ENCODE assay signal across 13 mouse cellular contexts in genomic region chr11:100402240-100402639, GRCm38 (mm10). TPM values are rescaled to one million over a fixed set of nuclear protein-coding genes. Genes with fewer than 3 reads are reported as not detected.
DNase-seq lines count a peak whose midpoint lies in the region; ATAC-seq and TF ChIP-seq lines count a peak whose summit lies in the region.
"Had no signal": no experiment of that assay in that cellular context is flagged by ENCODE, and none has a peak within 500 bp of the region (broad histone marks: within the 10 kb centered on the region; RNA-seq: fewer than 3 reads in every experiment).

No protein-coding gene starts in this region.

- H3K9ac ChIP-seq in intestine, postnatal 0 days (ENCODE audit: low read depth, low read length): peak overlapping the region; percentile 12

- H3K9me3 ChIP-seq in E14TG2a.4 (ENCODE audit: low read length): no peaks in the 10 kb centered on the region
- H3K9me3 ChIP-seq in intestine, postnatal 0 days (ENCODE audit: control insufficient read depth): no peaks in the 10 kb centered on the region
- no peaks in the 10 kb centered on the region for H3K9me3 ChIP-seq in forebrain, embryonic 10.5 days

- H3K4me2 ChIP-seq in intestine, postnatal 0 days (replicated peaks; ENCODE audit: low read depth): no peak overlapping the region

- 31% methylated on average over 6 of the region's 6 CpGs for WGBS in intestine, postnatal 0 days
- WGBS in forebrain, embryonic 10.5 days: 52% methylated on average over 6 of the region's 6 CpGs

- peak; percentile 55 for DNase-seq in cerebellum, adult 9-11 months
- no peak for DNase-seq in cerebellum, adult 11 months
- peak; percentile 76 to 82 for DNase-seq in heart, adult 9 months (ENCODE audit: low spot score in 2 of 2)
- no peak for DNase-seq in forebrain, embryonic 10.5 days (ENCODE audit: extremely low spot score, low spot score)
- no peak for DNase-seq in natural killer cell, adult 2 months (ENCODE audit: low spot score in 2 of 2)
- DNase-seq: gastrocnemius, postnatal 14 days; right cerebral cortex, adult 18-20 months; thymus, adult 18-20 months had no signal

- TF ChIP-seq CTCF in E14TG2a.4 (conservative IDR thresholded peaks at IDR 0.05; ENCODE audit: low read length): no peak
- no peak for TF ChIP-seq CTCF in intestine, postnatal 0 days (IDR thresholded peaks at IDR 0.05; ENCODE audit: low read depth)

- peaks cover 65% of the 10 kb centered on the region for H3K4me1 ChIP-seq in E14TG2a.4 (replicated peaks; ENCODE audit: low read depth, low read length)
- H3K4me1 ChIP-seq in intestine, postnatal 0 days (replicated peaks; ENCODE audit: control insufficient read depth, insufficient read depth, low read length): peaks cover 28% of the 10 kb centered on the region
- peaks cover 26% of the 10 kb centered on the region for H3K4me1 ChIP-seq in forebrain, embryonic 10.5 days

- ATAC-seq in intestine, postnatal 0 days: no peak
- ATAC-seq in granulocyte monocyte progenitor cell, adult 5-6 weeks (replicated peaks; ENCODE audit: poor library complexity, severe bottlenecking): no peak
- ATAC-seq: midbrain, embryonic 16.5 days had no signal

- H3K27ac ChIP-seq in intestine, postnatal 0 days (ENCODE audit: low read depth, low read length): peak overlapping the region; percentile 35; the same call in 1 of the 2 replicates
- H3K27ac ChIP-seq in forebrain, embryonic 10.5 days: no peak overlapping the region
- H3K27ac ChIP-seq: kidney, postnatal 0 days had no signal

- H3K36me3 ChIP-seq in E14TG2a.4 (ENCODE audit: insufficient read depth, low read length): peaks cover 3% of the 10 kb centered on the region
- no peaks in the 10 kb centered on the region for H3K36me3 ChIP-seq in intestine, postnatal 0 days (ENCODE audit: control insufficient read depth, insufficient read depth)
- H3K36me3 ChIP-seq in forebrain, embryonic 10.5 days (replicated peaks): no peaks in the 10 kb centered on the region

- no peaks in the 10 kb centered on the region for H3K27me3 ChIP-seq in E14TG2a.4 (ENCODE audit: insufficient read depth, low read length)
- H3K27me3 ChIP-seq in intestine, postnatal 0 days (replicated peaks; ENCODE audit: control insufficient read depth, insufficient read depth, low read length): no peaks in the 10 kb centered on the region
- peaks cover 8% of the 10 kb centered on the region for H3K27me3 ChIP-seq in forebrain, embryonic 10.5 days (ENCODE audit: poor library complexity, severe bottlenecking)

- H3K4me3 ChIP-seq in E14TG2a.4 (replicated peaks; ENCODE audit: low read length): peak overlapping the region; percentile 10; the same call in 1 of the 2 replicates
- no peak overlapping the region for H3K4me3 ChIP-seq in intestine, postnatal 0 days (ENCODE audit: low read depth, low read length)
- no peak overlapping the region for H3K4me3 ChIP-seq in forebrain, embryonic 10.5 days

RNA-seq across cellular contexts. Expression of gene Jup, which starts 4.7 kb away (rescaled TPM):
- 102 and 103 TPM in 2 replicates for polyA plus RNA-seq in intestine, postnatal 0 days (2015; fragmentation: Nextera tagmentation; extraction: Ambion mirVana)
- 4.8 and 6.7 TPM in 2 replicates for total RNA-seq in granulocyte monocyte progenitor cell, adult 5-6 weeks (2014; fragmentation: Nextera tagmentation)
- 1.4 and 4.2 TPM in 2 replicates for total RNA-seq in granulocyte monocyte progenitor cell, adult 5-6 weeks (2017)
- 27.2 and 29.1 TPM in 2 replicates for polyA plus RNA-seq in forebrain, embryonic 10.5 days (2016; fragmentation: Nextera tagmentation; extraction: Ambion mirVana)

RNA-seq across cellular contexts. Expression of gene P3h4, which starts 12.4 kb away (rescaled TPM):
- 17.0 and 17.2 TPM in 2 replicates for polyA plus RNA-seq in intestine, postnatal 0 days (2015; fragmentation: Nextera tagmentation; extraction: Ambion mirVana)
- total RNA-seq in granulocyte monocyte progenitor cell, adult 5-6 weeks (2014; fragmentation: Nextera tagmentation): not detected in 2 replicates
- total RNA-seq in granulocyte monocyte progenitor cell, adult 5-6 weeks (2017): 0.26 TPM in 1 of 2 replicates, not detected in the other
- polyA plus RNA-seq in forebrain, embryonic 10.5 days (2016; fragmentation: Nextera tagmentation; extraction: Ambion mirVana): 18.7 and 20.5 TPM in 2 replicates

RNA-seq across cellular contexts. Expression of gene Fkbp10, which starts 13.3 kb away (rescaled TPM):
- 31.7 and 37.0 TPM in 2 replicates for polyA plus RNA-seq in intestine, postnatal 0 days (2015; fragmentation: Nextera tagmentation; extraction: Ambion mirVana)
- not detected in 2 replicates for total RNA-seq in granulocyte monocyte progenitor cell, adult 5-6 weeks (2014; fragmentation: Nextera tagmentation)
- total RNA-seq in granulocyte monocyte progenitor cell, adult 5-6 weeks (2017): not detected in 2 replicates
- polyA plus RNA-seq in forebrain, embryonic 10.5 days (2016; fragmentation: Nextera tagmentation; extraction: Ambion mirVana): 37.5 and 37.6 TPM in 2 replicates

RNA-seq across cellular contexts. Expression of gene Nt5c3b, which starts 39.4 kb away (rescaled TPM):
- 31.6 and 33.0 TPM in 2 replicates for polyA plus RNA-seq in intestine, postnatal 0 days (2015; fragmentation: Nextera tagmentation; extraction: Ambion mirVana)
- total RNA-seq in granulocyte monocyte progenitor cell, adult 5-6 weeks (2014; fragmentation: Nextera tagmentation): 46.9 and 50.7 TPM in 2 replicates
- total RNA-seq in granulocyte monocyte progenitor cell, adult 5-6 weeks (2017): 23.3 and 31.3 TPM in 2 replicates
- polyA plus RNA-seq in forebrain, embryonic 10.5 days (2016; fragmentation: Nextera tagmentation; extraction: Ambion mirVana): 122 and 125 TPM in 2 replicates

RNA-seq across cellular contexts. Expression of gene Klhl10, which starts 39.5 kb away (rescaled TPM):
- polyA plus RNA-seq in intestine, postnatal 0 days (2015; fragmentation: Nextera tagmentation; extraction: Ambion mirVana): 0.13 and 0.14 TPM in 2 replicates
- not detected in 2 replicates for total RNA-seq in granulocyte monocyte progenitor cell, adult 5-6 weeks (2014; fragmentation: Nextera tagmentation)
- total RNA-seq in granulocyte monocyte progenitor cell, adult 5-6 weeks (2017): not detected in 2 replicates
- 0.51 and 0.76 TPM in 2 replicates for polyA plus RNA-seq in forebrain, embryonic 10.5 days (2016; fragmentation: Nextera tagmentation; extraction: Ambion mirVana)

Comparison
In these comparisons a context has a peak if more than half of its experiments do, and no peak if none do; other contexts are left out.
1. DNase-seq: peak in cerebellum, adult 9-11 months (single experiment) and heart, adult 9 months (2 of 2); none in cerebellum, adult 11 months (single experiment), forebrain, embryonic 10.5 days (single experiment) and natural killer cell, adult 2 months (0 of 2).